Mouse (Mus musculus) monocyte, adult 2 months (primary cell): ENCODE results near the gene Fnbp1.
A peak's percentile ranks its signal among the peaks of the same experiment; 100 is the strongest.

Source experiments
- DNase-seq, 2 experiments: peaks; one replicate each; pipeline ENCODE4 v3.0.0; 2022; ENCODE audit warnings: low spot score in 2 of 2, low read depth in 1 of 2

Gene Fnbp1

DNA sequence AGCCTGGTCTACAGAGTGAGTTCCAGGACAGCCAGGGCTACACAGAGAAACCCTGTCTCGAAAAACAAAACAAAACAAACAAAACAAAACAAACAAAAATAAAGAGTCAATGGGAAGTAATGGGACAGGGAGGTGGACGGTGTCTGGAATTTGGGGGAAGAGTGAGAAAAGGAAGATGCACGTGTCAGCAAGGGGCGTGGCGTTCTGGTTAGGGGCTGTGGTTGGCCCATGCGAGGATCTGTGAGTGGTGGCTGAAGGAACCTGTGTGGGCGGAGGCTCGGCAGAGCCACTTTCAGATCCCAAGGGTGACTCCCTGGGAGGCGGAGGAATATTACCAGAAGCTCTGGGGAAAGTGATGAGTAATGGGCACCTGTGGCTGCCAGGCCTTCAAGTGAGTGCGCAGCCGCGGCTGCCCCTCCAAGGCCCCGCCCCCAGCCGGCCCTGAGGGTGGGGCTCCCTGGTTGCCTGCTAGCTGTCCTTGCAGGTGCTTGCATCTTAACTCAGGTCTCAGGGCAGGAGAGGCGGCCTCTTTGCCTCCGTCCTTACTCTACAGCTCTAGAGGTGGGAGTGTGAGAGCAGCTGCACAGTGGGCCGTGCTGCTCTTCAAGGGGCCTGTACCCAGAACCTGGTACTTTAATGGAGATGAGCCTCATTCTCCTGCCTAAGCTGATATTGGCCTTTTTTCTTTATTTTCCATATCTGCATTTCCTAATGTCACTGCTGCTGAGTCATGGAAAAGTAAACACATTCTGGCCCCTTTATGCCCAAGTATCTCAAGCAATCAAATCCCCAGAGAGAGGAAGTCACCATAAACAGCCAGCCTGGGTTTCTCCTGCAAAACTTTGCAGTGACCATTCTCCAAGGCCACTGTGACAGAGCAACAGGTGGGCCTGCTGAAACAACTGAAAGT lies 156.4 kb downstream of the Fnbp1 start:
- DNase-seq = no peak

DNA sequence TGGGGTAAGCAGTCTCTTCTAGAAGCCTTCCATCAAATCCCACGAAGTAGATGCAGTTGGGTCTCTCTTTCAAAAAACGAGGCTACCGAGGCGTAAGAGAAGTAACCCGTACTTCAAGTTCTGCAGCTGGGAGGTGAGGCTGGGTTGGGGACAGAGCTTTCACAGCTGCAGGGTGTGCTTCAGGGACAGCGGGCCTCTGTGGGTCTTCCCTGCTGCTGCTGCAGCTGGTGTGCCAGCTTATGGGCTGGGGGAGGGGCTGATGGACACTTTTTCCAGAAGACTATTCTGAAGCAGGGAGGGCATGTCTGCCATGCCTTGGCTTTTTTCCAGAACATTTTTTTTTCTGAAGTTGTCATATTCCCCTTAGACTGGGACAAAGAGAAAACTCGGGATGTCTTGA lies 158.8 kb downstream of the Fnbp1 start:
- DNase-seq = no peak

DNA sequence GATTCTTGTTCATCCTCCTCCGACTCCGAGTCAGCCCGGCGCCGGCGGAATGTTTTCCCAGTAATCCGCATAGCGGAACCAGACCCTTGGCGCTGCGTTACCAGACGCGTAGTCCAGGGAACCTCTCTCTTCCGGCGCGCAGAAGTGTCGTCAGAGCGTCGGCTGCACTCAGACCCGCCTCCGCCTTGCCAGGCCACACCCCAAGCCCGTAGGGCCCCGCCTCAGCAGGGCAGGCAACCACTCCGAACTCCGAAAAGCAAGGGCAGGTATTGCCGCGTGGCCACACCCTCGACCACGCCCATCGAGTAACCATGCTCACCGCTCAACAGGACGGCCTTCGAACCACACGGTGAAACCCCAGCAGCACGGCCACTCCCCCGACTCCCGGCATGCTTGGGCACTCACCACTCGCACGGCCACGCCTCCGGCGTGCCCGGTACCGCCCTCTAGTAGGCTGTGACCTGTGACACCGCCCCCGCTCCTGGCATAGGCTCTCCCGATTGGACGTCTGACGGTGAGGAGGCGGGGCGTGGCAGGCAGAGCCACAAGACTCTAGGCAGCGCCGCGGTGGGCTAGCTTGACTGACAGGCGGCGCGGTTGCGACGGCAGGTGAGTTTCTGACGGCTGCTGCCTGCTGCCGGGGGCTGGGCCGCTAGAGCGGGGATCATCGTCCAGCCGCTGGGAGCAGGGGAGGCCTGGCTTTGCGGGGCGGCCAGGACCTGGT lies 159.9 kb downstream of the Fnbp1 start, which contains the start of the genes BC005624 and Usp20:
Gene BC005624 (minus strand): TSS at position 412 of the 724 bp plus-strand sequence.
Gene Usp20 (plus strand): TSS at position 490 of the 724 bp plus-strand sequence.
- peak; percentile 98 to 99 for DNase-seq
